Mouse (Mus musculus): ENCODE measurements around the gene Gtf2i.

The Gtf2i gene

DNA sequence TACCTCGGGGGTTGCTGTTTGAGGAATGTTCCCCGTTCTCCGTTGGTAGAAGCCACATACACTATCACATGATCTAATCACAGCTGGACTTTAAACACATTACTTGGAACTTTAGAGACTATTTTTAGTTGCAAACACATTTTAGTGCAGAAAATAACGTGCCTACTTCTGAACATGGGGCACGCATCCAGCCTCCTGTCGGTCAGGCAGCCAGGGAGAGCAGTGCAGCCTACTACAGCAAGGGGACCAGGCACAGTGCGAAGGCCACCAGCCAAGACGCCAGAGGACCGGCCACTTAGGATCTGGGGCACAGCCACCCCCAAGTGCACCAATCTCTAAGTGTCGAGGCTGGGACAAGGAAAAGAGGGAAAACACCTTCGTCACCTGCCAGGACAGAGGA lies 39.5 kb downstream of the Gtf2i start:
- DNase-seq: no peak

- DNase-seq: no peak
Measured at GRCm38 (mm10) chr5:134273761-134274160, 40.8 kb downstream of the Gtf2i start.

DNA sequence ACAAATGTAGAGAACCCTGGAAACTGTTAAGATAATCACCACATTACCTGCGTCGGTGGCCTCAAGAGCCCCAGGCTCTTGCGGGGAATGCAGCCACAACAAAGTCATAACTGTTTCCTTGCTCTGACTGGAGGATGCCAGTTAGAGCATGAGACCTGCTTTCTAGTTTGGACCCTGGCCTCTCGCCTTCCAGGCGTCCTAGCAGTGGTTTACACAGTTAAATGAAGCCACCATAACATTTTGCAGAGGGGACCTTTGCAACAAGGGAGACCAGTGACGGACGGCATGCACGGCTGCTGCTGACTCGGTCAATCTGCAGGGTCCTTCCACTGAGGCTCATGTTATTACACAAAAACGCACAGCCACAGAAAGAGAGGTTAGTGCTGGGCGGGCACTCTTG lies 41.8 kb downstream of the Gtf2i start:
- no peak for DNase-seq

- no peak for DNase-seq
Measured at GRCm38 (mm10) chr5:134271421-134271820, 43.1 kb downstream of the Gtf2i start.

DNA sequence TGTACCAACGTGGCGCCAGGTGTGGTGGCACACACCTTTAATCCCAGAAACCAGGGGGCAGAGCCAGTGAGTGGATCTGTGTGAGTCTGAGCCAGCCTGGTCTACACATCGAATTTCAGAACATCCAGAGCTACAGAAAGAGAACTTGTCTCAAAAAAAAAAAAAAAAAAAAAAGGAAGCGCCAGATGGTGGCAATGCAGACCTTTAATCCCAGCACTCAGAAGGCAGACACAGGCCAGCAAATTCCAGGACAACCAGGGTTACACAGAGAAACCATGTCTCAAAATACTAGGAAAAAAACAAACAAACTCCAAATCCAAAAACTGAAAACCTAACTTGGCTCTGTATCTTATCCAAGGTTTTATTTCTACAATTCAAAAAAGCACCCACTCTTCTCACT lies 44.0 kb downstream of the Gtf2i start:
- DNase-seq: no peak

DNA sequence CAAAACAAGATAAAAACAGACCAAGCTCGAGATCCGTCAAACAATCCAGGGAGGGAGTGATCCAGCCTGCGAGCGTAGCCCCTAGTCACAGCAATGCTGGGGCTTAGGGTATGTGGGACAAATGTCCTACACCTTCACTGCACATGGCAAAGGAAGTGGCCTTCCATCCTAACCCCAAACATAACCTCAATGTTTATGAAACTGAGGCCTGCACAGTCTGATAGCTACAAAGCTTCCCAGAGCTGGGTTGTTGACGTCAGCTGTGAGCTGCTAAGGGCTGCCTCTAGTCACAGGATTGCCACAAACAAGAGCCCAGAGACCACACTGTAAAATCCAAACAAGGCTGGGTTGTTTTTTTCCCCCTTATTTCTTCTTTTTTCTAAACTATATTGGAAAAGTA lies 44.8 kb downstream of the Gtf2i start:
- no peak for DNase-seq

DNA sequence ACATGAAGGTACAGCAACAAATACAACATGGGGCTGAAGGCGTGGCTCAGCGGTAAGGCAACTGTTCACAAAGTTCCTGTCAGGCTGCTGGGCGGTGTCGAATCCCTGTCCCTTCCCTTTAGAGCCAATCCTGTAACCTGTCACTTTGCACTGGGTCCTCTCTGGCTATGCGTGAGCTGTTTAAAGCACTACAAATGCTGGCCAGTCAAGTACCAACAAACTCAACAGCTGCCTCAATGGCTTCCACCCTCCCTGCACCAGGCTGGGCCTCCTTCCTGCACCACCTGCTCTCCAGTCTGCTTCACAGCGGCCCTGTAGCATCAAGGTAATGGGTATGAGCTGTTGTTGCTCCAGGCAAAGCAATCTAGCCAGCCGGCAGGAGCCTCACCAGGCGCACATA lies 45.8 kb downstream of the Gtf2i start:
- no peak for DNase-seq

DNA sequence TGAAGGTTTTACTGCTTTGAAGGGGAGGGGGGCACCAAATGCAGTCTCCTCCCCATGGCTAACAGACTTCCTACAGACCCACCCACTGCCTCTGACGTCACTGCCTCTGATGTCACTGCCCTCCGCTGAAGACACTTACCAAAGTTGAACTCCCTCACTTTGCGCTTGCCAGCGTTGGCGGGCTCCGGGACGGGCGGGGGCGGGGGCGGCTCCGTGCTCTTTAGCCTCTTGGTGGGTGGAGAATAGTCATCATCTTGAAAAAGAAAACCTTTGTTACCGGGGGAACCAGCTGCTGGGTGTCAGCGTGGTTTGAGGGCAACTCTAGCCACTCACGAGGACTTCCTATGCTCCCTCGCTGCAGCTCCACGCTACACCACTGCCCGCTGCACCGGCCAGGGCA lies 48.2 kb downstream of the Gtf2i start:
- no peak for DNase-seq

- DNase-seq: no peak
Measured at GRCm38 (mm10) chr5:134265890-134266289, 48.7 kb downstream of the Gtf2i start.

DNA sequence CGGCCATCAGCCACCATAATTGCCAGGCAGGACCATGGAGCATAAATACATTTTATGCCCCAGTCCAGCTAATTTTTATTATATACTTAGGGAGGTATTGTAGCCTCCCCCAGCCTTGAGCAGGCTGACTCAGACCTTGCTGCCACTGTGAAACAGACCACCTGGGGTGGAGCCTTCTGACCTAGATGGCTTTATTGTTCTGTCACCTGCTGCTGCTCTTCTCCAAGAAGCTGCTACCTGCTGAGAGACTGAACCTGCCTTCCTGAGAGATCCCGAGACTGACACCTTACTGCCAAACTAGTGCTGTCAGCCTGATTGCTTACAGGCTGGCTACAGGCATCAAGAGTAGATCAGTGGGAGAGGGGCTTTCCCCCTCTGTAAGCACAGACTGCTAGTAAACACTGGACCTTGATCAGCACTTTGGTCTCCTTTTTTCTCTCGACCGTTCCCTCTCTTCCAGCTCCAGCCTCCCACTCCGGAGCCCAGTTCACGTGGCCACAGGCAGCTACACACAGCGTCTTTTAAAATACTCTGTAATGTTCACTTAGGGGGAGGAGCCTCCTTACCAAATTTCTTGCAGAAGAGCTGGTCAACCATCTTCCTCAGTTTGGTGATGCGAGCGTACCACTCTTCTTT lies 54.4 kb downstream of the Gtf2i start:
- DNase-seq: no peak

DNA sequence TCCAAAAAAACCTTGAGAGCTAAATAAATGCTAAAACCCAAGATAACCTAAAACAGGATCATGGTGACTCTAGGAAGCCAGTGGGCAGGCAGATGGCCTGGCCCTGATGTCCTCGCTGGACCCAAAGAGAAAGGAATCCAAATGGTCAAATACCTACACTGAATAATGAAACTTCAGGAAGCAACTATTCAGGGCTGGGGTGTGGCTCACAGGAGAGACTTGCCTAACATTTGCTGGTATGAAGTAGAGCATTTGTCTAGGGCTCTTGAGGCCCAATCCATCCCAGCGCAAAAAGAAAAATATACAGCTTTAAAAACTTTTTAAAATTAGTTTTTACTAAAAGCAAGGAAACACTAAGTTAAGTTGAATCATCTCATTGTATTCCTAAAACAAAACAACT lies 55.6 kb downstream of the Gtf2i start:
- DNase-seq: no peak

- DNase-seq: no peak
Measured at GRCm38 (mm10) chr5:134258395-134258794, 56.2 kb downstream of the Gtf2i start.

DNA sequence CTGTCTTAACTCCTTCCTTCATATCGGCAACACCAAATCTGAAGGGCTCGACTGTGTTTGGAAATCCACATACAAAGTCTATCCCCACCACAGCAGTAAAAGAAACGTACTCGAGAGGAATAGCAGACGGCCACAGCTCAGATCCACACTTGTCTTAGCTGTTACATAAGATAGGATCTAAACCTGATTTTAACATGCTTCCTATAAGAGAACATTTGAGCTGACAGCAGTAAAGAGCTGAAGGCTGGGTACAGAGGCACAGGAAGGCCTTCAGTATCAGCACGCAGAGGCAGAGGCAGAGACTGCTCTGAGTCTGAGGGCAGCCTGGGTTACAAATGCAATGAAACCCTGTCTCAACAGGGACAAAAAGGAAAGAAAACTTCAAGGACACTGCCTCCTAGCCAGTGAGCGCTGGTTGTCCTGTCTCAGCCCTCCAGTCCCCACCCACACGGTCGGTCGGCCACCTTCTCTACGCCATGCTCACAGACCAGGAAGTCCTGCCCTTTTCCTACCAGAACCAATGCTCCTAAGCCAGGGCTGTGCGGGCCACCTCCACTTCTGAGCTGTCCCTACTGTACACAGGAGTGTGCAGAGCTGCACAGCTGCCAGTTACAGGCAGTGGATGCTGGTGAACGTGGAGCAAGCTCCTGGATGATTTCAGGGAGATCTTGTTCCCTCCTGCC lies 57.1 kb downstream of the Gtf2i start:
- DNase-seq: no peak

DNA sequence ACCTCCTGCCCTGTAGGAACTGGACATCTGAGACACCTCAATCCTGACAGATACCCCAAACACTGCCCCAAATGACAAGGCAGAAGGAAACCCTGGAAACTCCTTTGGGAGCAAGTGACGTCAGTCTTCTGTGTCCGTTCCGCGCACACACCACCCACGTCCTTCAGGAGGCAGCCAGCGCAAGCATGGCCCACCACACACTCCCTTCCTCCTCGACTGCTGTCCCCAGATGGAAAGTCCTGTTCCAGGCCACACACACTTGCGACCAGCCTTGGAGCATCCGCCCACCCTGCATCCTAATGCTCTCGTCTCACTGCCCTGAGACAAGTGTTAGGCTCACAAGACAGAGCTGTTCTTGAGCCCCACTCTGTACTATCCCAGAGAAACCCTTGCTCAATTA lies 59.3 kb downstream of the Gtf2i start:
- no peak for DNase-seq

GRCm38 (mm10) chr5:134253806-134254205 lies 60.8 kb downstream of the Gtf2i start:
- DNase-seq: no peak

- no peak for DNase-seq
Measured at GRCm38 (mm10) chr5:134251083-134251482, 63.5 kb downstream of the Gtf2i start.

- no peak for DNase-seq
Measured at GRCm38 (mm10) chr5:134250601-134251000, 64.0 kb downstream of the Gtf2i start.

- DNase-seq: no peak
Measured at GRCm38 (mm10) chr5:134249245-134249649, 65.3 kb downstream of the Gtf2i start.

DNA sequence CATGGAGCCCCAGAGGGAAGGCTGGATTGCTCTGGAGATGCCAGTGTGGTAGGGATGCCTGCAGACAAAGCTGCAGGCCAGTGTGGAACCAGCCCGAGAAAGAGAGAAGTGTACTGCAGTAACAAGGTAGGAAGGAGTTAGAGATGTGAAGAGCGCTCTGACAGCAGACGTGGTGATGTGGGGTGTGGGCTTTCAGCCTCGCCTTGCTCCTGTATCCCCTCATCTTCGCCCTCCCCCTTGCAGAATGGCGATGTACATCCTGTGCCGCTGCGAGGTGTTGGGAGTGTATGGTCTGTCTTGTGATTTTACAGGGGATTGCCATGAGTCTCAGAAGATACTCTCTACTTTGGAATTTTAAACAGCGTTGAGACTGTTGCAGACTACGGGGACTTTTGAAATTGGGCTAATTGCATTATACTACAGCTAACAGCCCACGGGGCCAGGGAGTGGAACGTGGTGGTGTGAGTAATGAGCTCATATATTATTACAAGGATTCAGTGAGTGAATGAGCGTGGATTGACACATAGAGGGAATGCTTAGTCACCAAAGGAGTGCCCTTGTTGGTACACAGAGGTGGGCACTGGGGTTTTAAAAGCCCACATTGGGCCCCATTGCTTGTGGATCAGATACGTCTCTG lies 65.8 kb downstream of the Gtf2i start:
- DNase-seq: no peak

- DNase-seq: no peak
Measured at GRCm38 (mm10) chr5:134246146-134246545, 68.4 kb downstream of the Gtf2i start.

DNA sequence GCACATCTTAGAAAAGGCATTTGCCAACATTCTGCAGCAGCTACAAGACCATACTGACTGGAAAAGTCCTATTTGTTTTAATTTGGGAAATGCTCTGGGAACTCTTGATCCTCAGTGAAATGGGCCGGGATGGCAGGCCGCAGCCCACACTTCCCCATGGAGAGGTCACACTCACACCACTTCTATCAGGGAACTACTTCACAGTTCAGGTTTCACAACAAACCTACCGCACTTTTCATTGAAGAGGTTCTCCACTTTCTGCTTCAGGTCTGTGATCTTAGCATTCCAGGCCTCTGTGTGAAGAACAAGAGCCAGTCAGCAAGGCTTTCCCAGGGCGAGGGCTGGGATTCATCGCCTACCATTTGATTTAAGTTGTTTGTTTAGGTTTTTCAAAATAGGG lies 69.7 kb downstream of the Gtf2i start:
- DNase-seq: no peak

DNA sequence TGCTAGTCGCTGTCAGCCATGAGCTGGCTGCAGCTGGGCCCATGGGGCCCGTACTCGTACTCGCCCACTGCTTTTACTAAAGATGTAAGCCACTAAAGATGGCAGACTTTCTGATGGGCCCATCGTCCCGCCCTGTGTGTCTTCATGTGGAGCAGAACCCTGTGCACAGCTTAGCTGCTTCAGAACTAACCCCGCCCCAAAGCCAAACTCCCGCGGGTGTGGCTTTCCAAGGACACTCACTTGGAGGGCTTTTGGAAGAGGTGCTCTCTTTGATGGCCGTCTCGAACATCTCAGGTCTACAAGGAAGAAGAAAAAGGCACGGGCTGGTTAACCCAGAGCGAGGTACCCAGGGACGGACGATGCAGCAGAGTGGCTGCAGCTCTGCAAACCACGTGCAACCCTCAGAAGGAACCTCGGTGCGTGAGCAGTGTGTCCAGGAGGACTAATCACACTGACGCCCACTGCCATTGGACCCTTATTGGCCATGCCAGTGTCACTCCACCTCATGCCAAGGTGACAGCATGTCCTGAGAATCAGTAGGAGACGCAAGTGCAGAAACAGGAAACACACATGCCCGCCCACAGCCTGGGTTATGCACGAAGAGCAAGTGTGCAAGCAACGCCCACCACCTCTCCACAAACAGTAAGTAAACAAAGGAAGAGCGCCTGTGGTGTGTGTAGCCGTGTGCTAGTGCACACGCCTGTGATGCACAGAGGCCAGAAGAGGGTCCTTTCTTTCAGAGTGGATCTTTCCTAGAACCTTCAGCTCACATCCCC lies 70.7 kb downstream of the Gtf2i start:
- no peak for DNase-seq

DNA sequence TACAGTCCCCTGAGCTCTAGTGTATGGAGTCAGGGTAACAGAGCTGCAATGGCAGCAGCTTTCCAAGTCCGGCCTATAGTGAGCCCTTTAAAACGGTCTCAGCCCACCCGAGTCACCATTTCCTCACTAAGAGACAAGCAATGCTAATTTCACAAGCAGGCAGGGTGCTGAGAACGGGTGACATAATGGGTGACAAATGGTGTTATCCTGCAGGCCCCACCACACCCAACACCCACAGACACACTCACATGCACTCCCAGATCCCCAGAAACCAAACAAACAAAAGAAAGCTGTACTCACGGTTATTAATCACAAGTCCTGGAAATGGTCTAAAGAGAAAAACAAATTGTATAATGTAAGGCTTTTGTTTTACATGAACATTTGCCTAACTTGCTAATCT lies 72.7 kb downstream of the Gtf2i start:
- peak; percentile 69 for DNase-seq

Data from layer of hippocampus, adult 9-11 months (tissue).